In the genomic region with DNA sequence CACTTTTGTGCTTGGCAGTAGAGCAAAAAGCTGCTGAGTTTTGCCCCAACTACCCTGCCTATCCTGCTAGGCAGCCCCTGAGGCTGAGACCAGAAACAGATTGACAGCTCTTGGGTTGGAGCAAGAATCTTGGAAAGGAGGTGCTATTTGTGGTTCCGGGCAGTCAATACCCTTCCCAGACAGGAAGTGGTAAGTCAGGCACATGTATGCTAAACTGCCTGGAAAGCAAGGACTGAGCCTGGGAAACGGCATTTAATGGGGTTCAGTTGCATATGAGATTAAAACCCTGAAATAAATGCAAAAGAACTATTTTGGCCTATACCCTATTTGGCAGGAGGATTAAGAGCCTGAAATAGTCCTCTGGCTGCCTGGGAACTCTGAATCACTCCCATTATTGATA, we compare ENCODE assay signal across 13 mouse cellular contexts.
DNase-seq lines count a peak whose midpoint lies in the region; ATAC-seq and TF ChIP-seq lines count a peak whose summit lies in the region.
"Had no signal": no experiment of that assay in that cellular context is flagged by ENCODE, and none has a peak within 500 bp of the region (broad histone marks: within the 10 kb centered on the region; RNA-seq: fewer than 3 reads in every experiment).

No protein-coding gene starts in this region.

- no peak for DNase-seq in cerebellum, adult 18-20 months
- DNase-seq in heart, postnatal 14 days, result no peak
- no peak for DNase-seq in stomach, postnatal 0 days (ENCODE audit: low spot score)
- no peak for DNase-seq in thymus, adult 18-20 months
- DNase-seq in gastrocnemius, postnatal 14 days, result no peak
- DNase-seq: midbrain, embryonic 14.5 days had no signal

- 50% methylated on average over 2 of the region's 2 CpGs for WGBS in heart, embryonic 14.5 days
- whole genome bisulfite sequencing in stomach, embryonic 15.5 days, result 48% methylated on average over 2 of the region's 2 CpGs
- WGBS in stomach, postnatal 0 days, result 37% methylated on average over 2 of the region's 2 CpGs

- peaks cover 5% of the 10 kb centered on the region for H3K9me3 ChIP-seq in heart, embryonic 14.5 days (ENCODE audit: control insufficient read depth, low read length)
- H3K9me3 ChIP-seq in stomach, embryonic 15.5 days, result no peaks in the 10 kb centered on the region
- no peaks in the 10 kb centered on the region for H3K9me3 ChIP-seq in stomach, postnatal 0 days (ENCODE audit: control insufficient read depth, low read length)
- H3K9me3 ChIP-seq: G1E; intestine, embryonic 15.5 days; neural tube, embryonic 15.5 days had no signal

- ATAC-seq in cerebellum, adult (ENCODE audit: insufficient number of reproducible peaks, low FRiP score, low TSS enrichment), result 0 out of 2 replicates have a peak, but pooled peaks have one; percentile 36
- ATAC-seq in heart, embryonic 14.5 days (ENCODE audit: insufficient number of reproducible peaks, insufficient read depth, low FRiP score, low read depth), result no peak
- ATAC-seq in stomach, embryonic 15.5 days (ENCODE audit: insufficient read depth, low FRiP score, low read depth), result no peak
- ATAC-seq in stomach, postnatal 0 days (ENCODE audit: low FRiP score, low TSS enrichment), result no peak
- ATAC-seq: activated CD4-positive, CD25-positive, alpha-beta regulatory T cell, adult 4 months; intestine, embryonic 15.5 days had no signal

- intact Hi-C loops in heart, postnatal 14 days (cut with DNase I), result loop anchor here (5.0 to 10.0 kb wide), 3 partner anchors 222 to 1330 kb away; a partner anchor contains a TSS
- intact Hi-C loops in gastrocnemius, postnatal 14 days (cut with DNase I; ENCODE audit: low total_unique reads), result no loop called here

- H3K27me3 ChIP-seq in heart, embryonic 14.5 days (ENCODE audit: control insufficient read depth, insufficient read depth, low read length), result no peaks in the 10 kb centered on the region
- no peaks in the 10 kb centered on the region for H3K27me3 ChIP-seq in stomach, embryonic 15.5 days (replicated peaks)
- H3K27me3 ChIP-seq in stomach, postnatal 0 days (ENCODE audit: control insufficient read depth, insufficient read depth, low read length), result no peaks in the 10 kb centered on the region
- H3K27me3 ChIP-seq: intestine, embryonic 15.5 days; neural tube, embryonic 15.5 days had no signal

- no peak for TF ChIP-seq CTCF in stomach, postnatal 0 days (IDR thresholded peaks at IDR 0.05; ENCODE audit: low read depth)

- H3K4me1 ChIP-seq in heart, embryonic 14.5 days (ENCODE audit: control insufficient read depth in 2 of 2, insufficient read depth in 2 of 2, low read length in 2 of 2), result peaks cover 4 to 7% of the 10 kb centered on the region in 2 experiments
- 0 out of 2 replicates have a peak, but pooled peaks cover 2% of the 10 kb centered on the region for H3K4me1 ChIP-seq in stomach, embryonic 15.5 days
- no peaks in the 10 kb centered on the region for H3K4me1 ChIP-seq in stomach, postnatal 0 days (replicated peaks; ENCODE audit: control insufficient read depth, insufficient read depth)
- H3K4me1 ChIP-seq: intestine, embryonic 15.5 days had no signal

- H3K4me3 ChIP-seq in heart, embryonic 14.5 days (ENCODE audit: control insufficient read depth in 1 of 2, insufficient read depth in 1 of 2, low read depth in 1 of 2, low read length in 2 of 2), result no peak overlapping the region
- no peak overlapping the region for H3K4me3 ChIP-seq in stomach, embryonic 15.5 days (replicated peaks)
- no peak overlapping the region for H3K4me3 ChIP-seq in stomach, postnatal 0 days (ENCODE audit: low read depth, low read length)
- H3K4me3 ChIP-seq: intestine, embryonic 15.5 days; neural tube, embryonic 15.5 days had no signal

- H3K27ac ChIP-seq in heart, embryonic 14.5 days (replicated peaks in 1 of 2; ENCODE audit: control insufficient read depth in 1 of 2, insufficient read depth in 1 of 2, low read depth in 2 of 2, low read length in 2 of 2), result peak overlapping the region; percentile 52 to 55; a peak in 3 of 4 replicates
- peak overlapping the region; percentile 21 for H3K27ac ChIP-seq in stomach, embryonic 15.5 days
- no peak overlapping the region for H3K27ac ChIP-seq in stomach, postnatal 0 days (replicated peaks)
- H3K27ac ChIP-seq: intestine, embryonic 15.5 days; neural tube, embryonic 15.5 days had no signal

- no peak overlapping the region for H3K4me2 ChIP-seq in heart, embryonic 14.5 days (ENCODE audit: low read length)
- no peak overlapping the region for H3K4me2 ChIP-seq in stomach, embryonic 15.5 days
- H3K4me2 ChIP-seq in stomach, postnatal 0 days (replicated peaks; ENCODE audit: low read depth), result no peak overlapping the region
- H3K4me2 ChIP-seq: intestine, embryonic 15.5 days; neural tube, embryonic 15.5 days had no signal

- no peak for TF ChIP-seq EP300 in stomach, postnatal 0 days (optimal IDR thresholded peaks at IDR 0.05)

- no peak overlapping the region for H3K9ac ChIP-seq in heart, embryonic 14.5 days (ENCODE audit: low read length)
- no peak overlapping the region for H3K9ac ChIP-seq in stomach, embryonic 15.5 days
- no peak overlapping the region for H3K9ac ChIP-seq in stomach, postnatal 0 days (ENCODE audit: low read length)
- H3K9ac ChIP-seq: intestine, embryonic 15.5 days; neural tube, embryonic 15.5 days had no signal

- H3K36me3 ChIP-seq in heart, embryonic 14.5 days (ENCODE audit: control insufficient read depth, insufficient read depth, low read length), result no peaks in the 10 kb centered on the region
- H3K36me3 ChIP-seq in stomach, embryonic 15.5 days, result no peaks in the 10 kb centered on the region
- no peaks in the 10 kb centered on the region for H3K36me3 ChIP-seq in stomach, postnatal 0 days (ENCODE audit: control insufficient read depth, insufficient read depth, low read length)
- H3K36me3 ChIP-seq: G1E; intestine, embryonic 15.5 days; neural tube, embryonic 15.5 days had no signal
